Mouse (Mus musculus): Measurements from ENCODE around the gene Coq10a. TPM values are rescaled to one million over a fixed set of nuclear protein-coding genes. Genes with fewer than 3 reads are reported as not detected.
"Not testable (repeated sequence)": the region's sequence is repeated elsewhere in the genome, so short reads cannot be mapped to it uniquely, and the experiment has no call there.

Gene Coq10a
- polyA plus RNA-seq, 1 experiment, result 63.0 TPM

- no peak for DNase-seq (ENCODE audit: low read depth)
These were observed 24.1 kb downstream of the Coq10a start for GRCm38 (mm10) chr10:128344568-128345275.

GRCm38 (mm10) chr10:128343436-128343835 lies 25.4 kb downstream of the Coq10a start:
- DNase-seq (ENCODE audit: low read depth), result no peak

GRCm38 (mm10) chr10:128340257-128340656 lies 28.5 kb downstream of the Coq10a start:
- no peak for DNase-seq (ENCODE audit: low read depth)

GRCm38 (mm10) chr10:128338948-128339347 lies 29.8 kb downstream of the Coq10a start:
- no peak for DNase-seq (ENCODE audit: low read depth)

GRCm38 (mm10) chr10:128338415-128338814 lies 30.4 kb downstream of the Coq10a start:
- no peak for DNase-seq (ENCODE audit: low read depth)

GRCm38 (mm10) chr10:128337306-128338181 lies 31.3 kb downstream of the Coq10a start, which contains the start of gene Cs:
Gene Cs, plus strand, starts transcription at chr10:128337734.
- DNase-seq (ENCODE audit: low read depth), result no peak

- DNase-seq (ENCODE audit: low read depth), result no peak
These were observed 32.2 kb downstream of the Coq10a start for GRCm38 (mm10) chr10:128336597-128336996.

GRCm38 (mm10) chr10:128336195-128336594 lies 32.6 kb downstream of the Coq10a start:
- DNase-seq (ENCODE audit: low read depth), result no peak

GRCm38 (mm10) chr10:128335582-128335981 lies 33.2 kb downstream of the Coq10a start:
- DNase-seq (ENCODE audit: low read depth), result no peak

GRCm38 (mm10) chr10:128332358-128333249 lies 36.2 kb downstream of the Coq10a start:
- DNase-seq (ENCODE audit: low read depth), result not testable (repeated sequence)

GRCm38 (mm10) chr10:128327610-128328009 lies 41.2 kb downstream of the Coq10a start:
- no peak for DNase-seq (ENCODE audit: low read depth)

GRCm38 (mm10) chr10:128326825-128327224 lies 42.0 kb downstream of the Coq10a start:
- DNase-seq (ENCODE audit: low read depth), result no peak

- no peak for DNase-seq (ENCODE audit: low read depth)
These were observed 45.3 kb downstream of the Coq10a start for GRCm38 (mm10) chr10:128323516-128323915.

GRCm38 (mm10) chr10:128322141-128323108 lies 46.4 kb downstream of the Coq10a start, which contains the start of gene Cnpy2:
Gene Cnpy2, plus strand, starts transcription at chr10:128322459.
- DNase-seq (ENCODE audit: low read depth), result no peak

- no peak for DNase-seq (ENCODE audit: low read depth)
These were observed 47.2 kb downstream of the Coq10a start for GRCm38 (mm10) chr10:128321641-128322040.

GRCm38 (mm10) chr10:128315578-128315977 lies 53.2 kb downstream of the Coq10a start:
- DNase-seq (ENCODE audit: low read depth), result no peak

Measured in gonadal fat pad, adult 2 months (tissue).